Mouse (Mus musculus) layer of hippocampus, postnatal 10 days (tissue): ENCODE measurements at regions not wholly inside any gene's neighbourhood (a gene's known extent, or its start where the extent isn't known, plus 50 kb on each side); places are given as distances from the start of the nearest gene placed in this dataset.
A peak's percentile ranks its signal among the peaks of the same experiment; 100 is the strongest.
"Not testable (repeated sequence)": the region's sequence is repeated elsewhere in the genome, so short reads cannot be mapped to it uniquely, and the experiment has no call there.

Source experiments
- DNase-seq, 2 experiments: peaks; one replicate each; pipeline ENCODE4 v3.0.0; 2021; ENCODE audit warnings: low spot score in 2 of 2

GRCm38 (mm10) chr13:26272850-26273249 lies 497.1 kb downstream of the Hdgfl1 start:
- DNase-seq, result no peak

- no peak for DNase-seq
Observed at GRCm38 (mm10) chr13:26267501-26267900, 502.5 kb downstream of the Hdgfl1 start.

GRCm38 (mm10) chr13:26235941-26236340 lies 534.0 kb downstream of the Hdgfl1 start:
- DNase-seq, result no peak

GRCm38 (mm10) chr13:26234703-26235102 lies 535.3 kb downstream of the Hdgfl1 start:
- no peak for DNase-seq

- no peak for DNase-seq
Observed at GRCm38 (mm10) chr13:26217299-26217698, 552.7 kb downstream of the Hdgfl1 start.

GRCm38 (mm10) chr13:26216579-26216978 lies 553.4 kb downstream of the Hdgfl1 start:
- no peak for DNase-seq

- DNase-seq, result no peak
Observed at GRCm38 (mm10) chr13:26205532-26206105, 564.3 kb downstream of the Hdgfl1 start.

GRCm38 (mm10) chr13:26194646-26195045 lies 575.3 kb downstream of the Hdgfl1 start:
- DNase-seq, result no peak

- no peak for DNase-seq
Observed at GRCm38 (mm10) chr13:26183879-26184278, 586.1 kb downstream of the Hdgfl1 start.

GRCm38 (mm10) chr13:26171891-26172482 lies 598.0 kb downstream of the Hdgfl1 start:
- DNase-seq, result no peak

GRCm38 (mm10) chr13:26169641-26170040 lies 600.3 kb downstream of the Hdgfl1 start:
- no peak for DNase-seq

- DNase-seq, result no peak
Observed at GRCm38 (mm10) chr13:26158703-26159102, 611.3 kb downstream of the Hdgfl1 start.

GRCm38 (mm10) chr13:26154701-26155471 lies 615.1 kb downstream of the Hdgfl1 start:
- peak; percentile 82 to 88 for DNase-seq

GRCm38 (mm10) chr13:26154251-26154650 lies 615.7 kb downstream of the Hdgfl1 start:
- no peak for DNase-seq

GRCm38 (mm10) chr13:26153093-26153492 lies 616.9 kb downstream of the Hdgfl1 start:
- DNase-seq, result no peak

GRCm38 (mm10) chr13:26150426-26150825 lies 619.5 kb downstream of the Hdgfl1 start:
- no peak for DNase-seq

GRCm38 (mm10) chr13:26142811-26143210 lies 627.2 kb downstream of the Hdgfl1 start:
- DNase-seq, result no peak

- no peak for DNase-seq
Observed at GRCm38 (mm10) chr13:26119363-26119762, 650.6 kb downstream of the Hdgfl1 start.

- no peak for DNase-seq
Observed at GRCm38 (mm10) chr13:26114136-26114535, 655.8 kb downstream of the Hdgfl1 start.

- not testable (repeated sequence) for DNase-seq
Observed at GRCm38 (mm10) chr13:26113723-26114122, 656.2 kb downstream of the Hdgfl1 start.

- DNase-seq, result no peak
Observed at GRCm38 (mm10) chr13:26112579-26112978, 657.4 kb downstream of the Hdgfl1 start.

- no peak for DNase-seq
Observed at GRCm38 (mm10) chr13:26109013-26109412, 661.0 kb downstream of the Hdgfl1 start.
